Mouse (Mus musculus) lung, embryonic 14.5 days (tissue): Measurements from ENCODE around the gene Zfp39. TPM values are rescaled to one million over a fixed set of nuclear protein-coding genes. Genes with fewer than 3 reads are reported as not detected.

Experiments used
- ATAC-seq: fragments of 200-750 bp; cut with Nextera tagmentation; 2 replicates; pipeline ENCODE4 v1.8.0; 2017; ENCODE audit warnings: mild to moderate bottlenecking, moderate TSS enrichment, moderate library complexity; ENCODE audit not compliant: insufficient read depth
- DNase-seq: peaks from one replicate; pipeline ENCODE4 v3.0.0-alpha.2; 2015
- H3K27ac ChIP-seq: fragments of 300-500 bp; sonication (generic); 2 replicates; pipeline ENCODE4 v1.5.1; 2014; ENCODE audit warnings: low read depth, mild to moderate bottlenecking, moderate library complexity
- H3K27me3 ChIP-seq: fragments of 300-500 bp; sonication (generic); 2 replicates; pipeline ENCODE4 v1.6.1; 2014; ENCODE audit warnings: low read length, control low read depth; ENCODE audit not compliant: insufficient read depth
- H3K36me3 ChIP-seq: fragments of 300-500 bp; sonication (generic); 2 replicates; pipeline ENCODE4 v1.6.1; 2014; ENCODE audit warnings: control low read depth; ENCODE audit not compliant: insufficient read depth
- H3K4me1 ChIP-seq: fragments of 300-500 bp; sonication (generic); 2 replicates; pipeline ENCODE4 v1.6.1; 2014; ENCODE audit warnings: antibody characterized with exemption, control low read depth; ENCODE audit not compliant: insufficient read depth
- H3K4me2 ChIP-seq: fragments of 300-500 bp; sonication (generic); 2 replicates; pipeline ENCODE4 v1.6.1; 2014; ENCODE audit warnings: mild to moderate bottlenecking
- H3K4me3 ChIP-seq: fragments of 300-500 bp; sonication (generic); 2 replicates; pipeline ENCODE4 v1.5.1; 2014; ENCODE audit warnings: low read depth, low read length
- H3K9ac ChIP-seq: fragments of 300-500 bp; sonication (generic); 2 replicates; pipeline ENCODE4 v1.6.1; 2014
- H3K9me3 ChIP-seq: fragments of 300-500 bp; sonication (generic); 2 replicates; pipeline ENCODE4 v1.6.1; 2016; ENCODE audit warnings: low read depth, low read length, control low read depth
- CTCF ChIP-seq: IDR thresholded peaks from 2 replicates; pipeline ENCODE4 v1.5.1; 2016; ENCODE audit warnings: antibody characterized with exemption, low read depth
- WGBS: fragments of 180-500 bp; shearing (Covaris S2); extraction: QIAGEN DNeasy Blood & Tissue Kit; methylation state at CpG from one replicate; pipeline ENCODE4 v1.1.7; 2014; 5-methylcytosine and 5-hydroxymethylcytosine counted together
- polyA plus RNA-seq: library from polyadenylated mRNA; unstranded; fragments of >200 nt; fragmentation: Nextera tagmentation; extraction: Ambion mirVana; gene quantifications from 2 replicates; pipeline ENCODE4 v1.2.1, GENCODE M21; 2014

Zfp39 gene
- polyA plus RNA-seq, 1 experiment from 2014 or later: 7.9 TPM

DNA sequence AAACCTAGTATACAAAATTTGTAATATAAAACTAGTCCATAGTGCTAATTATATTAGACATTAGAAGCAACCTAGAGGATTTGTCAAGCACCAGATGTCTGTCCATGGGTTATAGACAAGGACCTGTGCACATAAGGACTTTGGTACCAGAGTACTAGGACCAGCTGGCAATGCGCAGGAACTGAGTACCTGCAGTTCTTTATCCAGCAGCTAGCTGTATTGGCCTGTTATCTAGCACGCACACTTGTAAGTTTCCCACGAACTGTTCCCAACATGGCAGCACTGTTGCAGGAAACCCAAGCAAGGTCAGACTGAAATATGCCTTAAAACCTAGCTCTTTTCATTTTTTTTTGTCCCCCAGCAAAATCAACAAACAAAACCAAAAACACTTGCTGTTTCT lies 26.2 kb upstream of the Zfp39 start:
- H3K4me3 ChIP-seq: no peak overlapping the region
- ATAC-seq: no peak
- no peak for TF ChIP-seq CTCF

DNA sequence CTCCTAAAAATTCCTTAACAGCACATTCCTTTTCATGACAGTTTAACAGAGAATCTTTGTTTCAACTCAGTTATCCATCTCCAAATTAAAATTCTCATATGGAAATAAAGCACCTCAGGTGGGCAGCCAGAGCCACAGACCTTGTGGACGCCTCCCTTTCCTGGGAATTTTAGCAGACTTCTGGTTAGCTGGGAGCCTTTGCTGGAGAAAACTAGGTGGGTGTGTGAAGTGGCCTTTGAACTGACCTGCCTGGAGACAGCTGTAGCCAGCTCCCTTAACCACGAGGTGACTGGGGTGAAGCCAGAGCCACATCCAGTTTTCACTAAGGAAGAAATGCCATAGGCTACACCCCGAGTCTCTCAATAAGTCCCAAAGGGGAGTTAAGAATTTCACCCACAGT lies 25.6 kb upstream of the Zfp39 start:
- Histone ChIP-seq H3K9me3 (no peaks in the 10 kb centered on the region), H3K36me3 (peaks cover 35% of the 10 kb centered on the region), H3K9ac (no peak overlapping the region), H3K27ac (peak overlapping the region; percentile 46; the same call in 1 of the 2 replicates), H3K4me2 (no peak overlapping the region), H3K4me1 (no peaks in the 10 kb centered on the region), H3K4me3 (no peak overlapping the region), H3K27me3 (no peaks in the 10 kb centered on the region)
- DNase-seq: no peak
- no peak for TF ChIP-seq CTCF
- no peak for ATAC-seq
- 42% methylated on average over 3 of the region's 3 CpGs for WGBS

More for the DNA sequence above, 26.2 kb upstream of the Zfp39 start:
- H3K27ac ChIP-seq: no peak overlapping the region
- H3K9ac ChIP-seq: no peak overlapping the region
- H3K27me3 ChIP-seq: no peaks in the 10 kb centered on the region
- 77% methylated on average over 3 of the region's 3 CpGs for WGBS
- H3K9me3 ChIP-seq: no peaks in the 10 kb centered on the region
- DNase-seq: no peak
- peaks cover 40% of the 10 kb centered on the region for H3K36me3 ChIP-seq
- H3K4me1 ChIP-seq: no peaks in the 10 kb centered on the region
- H3K4me2 ChIP-seq: no peak overlapping the region

DNA sequence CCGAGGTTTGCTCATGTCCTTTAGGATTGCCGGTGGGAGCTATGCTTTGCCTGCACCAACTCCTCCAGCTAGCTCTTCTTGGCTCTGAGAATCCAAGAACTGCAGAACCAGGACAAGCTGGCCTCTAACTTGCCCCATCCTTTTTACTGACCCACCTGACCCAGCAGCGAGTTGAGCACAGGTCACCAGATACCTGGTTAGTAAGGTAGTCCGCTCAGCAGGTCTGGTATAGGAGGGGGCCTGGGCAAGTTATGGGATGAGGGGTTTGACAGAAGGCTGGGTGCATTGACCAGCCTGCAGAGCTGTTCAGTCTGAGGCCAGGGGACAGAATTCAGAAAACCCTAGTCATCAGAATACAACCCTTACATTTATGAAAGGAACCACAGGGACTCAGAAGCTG lies 25.0 kb upstream of the Zfp39 start:
- H3K27ac ChIP-seq: no peak overlapping the region
- H3K9me3 ChIP-seq: no peaks in the 10 kb centered on the region
- no peak for ATAC-seq
- TF ChIP-seq CTCF: no peak
- H3K27me3 ChIP-seq: no peaks in the 10 kb centered on the region
- no peak overlapping the region for H3K4me2 ChIP-seq
- H3K4me1 ChIP-seq: no peaks in the 10 kb centered on the region
- no peak overlapping the region for H3K9ac ChIP-seq
- H3K4me3 ChIP-seq: no peak overlapping the region
- WGBS: 64% methylated on average over 4 of the region's 4 CpGs
- H3K36me3 ChIP-seq: peaks cover 30% of the 10 kb centered on the region
- no peak for DNase-seq

DNA sequence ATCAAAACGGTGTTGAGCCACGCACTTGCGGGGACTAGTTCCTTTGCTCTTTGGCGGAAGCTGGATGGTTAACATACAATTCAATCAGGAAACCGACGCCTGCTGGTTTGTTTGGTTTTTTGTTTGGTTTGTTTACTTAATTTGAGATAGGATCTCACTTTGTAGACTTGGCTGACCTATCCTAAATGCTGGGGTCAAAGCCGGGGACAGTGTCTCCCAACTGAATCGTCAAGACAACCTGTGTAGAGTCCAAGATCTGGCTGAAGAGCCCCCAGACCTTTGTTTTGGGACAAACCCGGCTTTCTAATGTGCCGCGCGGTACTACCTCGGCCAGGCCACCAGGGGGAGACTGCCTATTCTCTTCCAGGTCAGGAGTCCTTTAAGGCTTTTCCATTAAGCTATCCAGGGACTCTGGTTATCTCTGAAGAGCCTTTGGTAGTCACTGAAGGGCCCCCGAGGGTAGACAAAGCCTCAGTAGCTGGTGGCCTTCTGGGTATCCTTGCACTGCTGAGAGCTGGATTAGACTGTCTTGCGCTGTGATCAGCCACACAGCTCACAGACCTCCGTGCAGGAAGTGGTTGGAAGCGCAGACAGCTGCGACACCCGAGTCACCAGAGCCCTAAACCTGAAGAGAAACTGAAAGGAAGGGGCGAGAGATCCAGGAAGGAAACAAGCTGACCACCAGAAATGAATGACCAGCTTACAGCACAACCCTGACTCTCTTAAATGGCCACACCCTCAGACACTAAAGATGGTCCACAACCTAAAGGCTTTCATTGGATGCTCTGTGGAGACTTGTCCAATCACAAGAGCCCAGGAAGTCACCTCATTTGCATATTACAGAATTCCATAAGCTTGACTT lies 24.0 kb upstream of the Zfp39 start:
- Histone ChIP-seq H3K27ac (no peak overlapping the region), H3K4me3 (peak overlapping the region; percentile 14; the same call in 1 of the 2 replicates), H3K9me3 (no peaks in the 10 kb centered on the region), H3K36me3 (peaks cover 20% of the 10 kb centered on the region), H3K4me1 (no peaks in the 10 kb centered on the region), H3K27me3 (no peaks in the 10 kb centered on the region), H3K4me2 (peak overlapping the region; percentile 50), H3K9ac (0 out of 2 replicates have a peak overlapping the region, but pooled peaks have one; percentile 10)
- 23% methylated on average over 20 of the region's 20 CpGs for WGBS
- ATAC-seq: peak; percentile 72
- peak; percentile 82 for DNase-seq
- TF ChIP-seq CTCF: peak; percentile 84

DNA sequence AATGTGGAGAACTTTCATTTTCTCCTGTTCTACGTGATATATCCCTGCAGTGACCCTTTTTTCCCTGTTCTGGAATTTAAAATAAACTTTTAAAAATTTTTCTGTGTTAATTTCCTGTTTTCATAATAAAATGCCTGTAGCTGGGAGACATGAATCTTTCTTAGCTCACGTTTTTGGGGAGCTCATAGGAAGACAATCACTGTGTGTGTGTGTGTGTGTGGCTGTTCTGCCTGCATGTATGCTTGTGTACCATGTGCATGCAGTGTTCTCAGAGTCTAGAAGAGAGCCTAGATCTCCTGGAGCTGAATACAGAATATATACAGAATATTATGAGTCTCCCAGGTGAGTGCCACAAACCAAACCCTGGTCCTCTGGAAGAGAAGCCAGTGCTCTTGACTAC lies 23.0 kb upstream of the Zfp39 start:
- H3K4me3 ChIP-seq: no peak overlapping the region
- TF ChIP-seq CTCF: no peak
- ATAC-seq: no peak
- H3K27me3 ChIP-seq: no peaks in the 10 kb centered on the region
- H3K4me1 ChIP-seq: no peaks in the 10 kb centered on the region
- H3K9me3 ChIP-seq: no peaks in the 10 kb centered on the region
- 51% methylated on average over 2 of the region's 2 CpGs for WGBS
- peaks cover 10% of the 10 kb centered on the region for H3K36me3 ChIP-seq
- DNase-seq: no peak
- H3K4me2 ChIP-seq: no peak overlapping the region
- H3K27ac ChIP-seq: no peak overlapping the region
- H3K9ac ChIP-seq: no peak overlapping the region

DNA sequence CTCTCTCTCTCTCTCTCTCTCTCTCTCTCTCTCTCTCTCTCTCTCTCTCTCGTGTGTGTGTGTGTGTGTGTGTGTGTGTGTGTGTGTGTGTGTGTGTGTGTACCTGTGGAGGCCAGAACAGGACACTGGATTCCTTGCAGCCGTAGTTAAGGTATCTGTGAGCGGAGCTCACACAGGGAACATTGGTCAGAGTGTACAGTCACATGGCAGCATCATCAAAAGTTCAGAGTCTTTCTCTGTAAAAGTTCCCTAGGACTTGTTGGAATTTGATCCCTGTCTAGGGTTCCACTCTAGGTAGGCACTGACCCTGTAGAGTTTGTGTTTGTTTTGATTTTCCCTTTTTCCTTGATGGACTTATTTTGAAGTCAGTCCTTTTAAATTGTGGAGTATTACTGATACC lies 22.6 kb upstream of the Zfp39 start:
- ATAC-seq: no peak
- Histone ChIP-seq H3K4me3 (no peak overlapping the region), H3K9me3 (no peaks in the 10 kb centered on the region), H3K36me3 (peaks cover 6% of the 10 kb centered on the region), H3K4me2 (no peak overlapping the region), H3K9ac (no peak overlapping the region), H3K27ac (no peak overlapping the region), H3K27me3 (no peaks in the 10 kb centered on the region), H3K4me1 (no peaks in the 10 kb centered on the region)
- TF ChIP-seq CTCF: no peak
- 51% methylated on average over 3 of the region's 3 CpGs for WGBS
- no peak for DNase-seq

DNA sequence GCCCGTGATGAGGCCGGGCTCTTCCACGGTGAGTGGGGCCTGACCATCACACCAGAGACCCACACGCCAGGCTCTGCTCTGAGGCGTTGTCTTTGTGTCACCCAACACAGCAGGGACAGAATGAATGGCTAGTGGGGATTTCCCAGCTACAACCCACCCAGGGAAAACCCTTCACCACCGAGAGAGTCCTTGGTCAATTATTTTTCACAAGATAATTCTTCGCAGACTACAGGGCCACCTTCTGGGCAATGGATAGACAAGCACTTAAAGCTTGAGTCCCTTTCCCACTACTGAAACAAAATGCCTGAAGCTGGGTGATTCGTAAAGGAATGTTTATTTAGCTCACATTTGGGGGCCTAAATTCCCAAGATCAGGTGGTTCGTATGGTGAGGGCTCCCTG lies 18.4 kb upstream of the Zfp39 start:
- DNase-seq: no peak
- Histone ChIP-seq H3K9me3 (no peaks in the 10 kb centered on the region), H3K4me2 (no peak overlapping the region), H3K27ac (no peak overlapping the region), H3K36me3 (no peaks in the 10 kb centered on the region), H3K4me1 (no peaks in the 10 kb centered on the region), H3K27me3 (no peaks in the 10 kb centered on the region), H3K4me3 (no peak overlapping the region), H3K9ac (no peak overlapping the region)
- 75% methylated on average over 9 of the region's 9 CpGs for WGBS
- no peak for ATAC-seq
- TF ChIP-seq CTCF: no peak
